Mouse (Mus musculus): ENCODE results near the gene Samd10. TPM values are rescaled to one million over a fixed set of nuclear protein-coding genes. Genes with fewer than 3 reads are reported as not detected.

Samd10 gene
- total RNA-seq (2021) = 1 to 10 TPM in 1 of 2 experiments, under 1 TPM in 1; 0.97 to 1.1 TPM
- long read RNA-seq, experiment 1 = 0 reads
- long read RNA-seq, experiment 2 = 0 reads

DNA sequence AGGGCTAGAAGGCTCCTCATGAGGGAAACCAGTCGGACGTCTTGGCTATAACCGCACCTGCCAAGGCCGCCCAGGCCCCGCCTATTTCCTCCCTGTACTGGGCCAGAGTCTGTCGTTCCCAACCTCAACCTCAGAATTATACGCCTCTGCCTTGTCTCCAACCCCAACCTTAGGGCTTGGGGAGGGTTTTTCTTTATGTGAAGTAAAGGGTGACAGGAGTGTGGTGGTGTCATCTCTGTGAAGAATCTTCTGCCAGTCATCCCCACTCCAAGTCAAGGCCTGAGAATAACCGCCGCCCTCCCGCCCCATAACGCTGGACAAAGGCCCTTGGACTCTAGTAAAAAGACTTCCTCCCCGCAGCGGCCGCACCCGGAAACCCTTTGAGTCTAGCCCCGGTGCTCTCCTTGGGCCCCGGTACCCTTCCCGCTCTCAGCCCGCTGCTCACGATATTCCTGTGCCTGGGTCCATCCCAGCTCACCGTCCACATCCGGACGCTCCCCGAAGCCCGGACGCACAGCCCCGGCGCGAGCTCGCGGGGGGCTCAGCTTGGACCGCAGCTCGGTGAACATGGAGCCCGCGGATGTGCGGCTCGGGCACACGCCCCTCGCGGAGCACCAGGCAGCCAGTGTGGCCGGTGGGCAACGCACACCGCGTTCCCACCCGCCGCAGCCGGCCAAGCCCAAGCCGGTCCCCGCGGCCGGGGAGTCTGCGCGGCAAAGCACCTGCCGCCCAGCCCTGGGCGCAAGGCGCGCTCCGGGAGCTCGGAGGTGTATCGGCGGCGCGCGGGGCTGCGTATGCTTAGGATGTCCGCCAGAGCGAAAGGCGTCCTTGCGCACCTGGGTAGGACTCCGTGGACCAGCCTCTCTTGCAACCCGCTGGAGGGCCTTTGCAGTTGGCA, at the start of gene Samd10:
Gene Samd10, minus strand, starts transcription at position 759 of the 898 bp plus-strand sequence.
- peak; percentile 23 for DNase-seq

DNA sequence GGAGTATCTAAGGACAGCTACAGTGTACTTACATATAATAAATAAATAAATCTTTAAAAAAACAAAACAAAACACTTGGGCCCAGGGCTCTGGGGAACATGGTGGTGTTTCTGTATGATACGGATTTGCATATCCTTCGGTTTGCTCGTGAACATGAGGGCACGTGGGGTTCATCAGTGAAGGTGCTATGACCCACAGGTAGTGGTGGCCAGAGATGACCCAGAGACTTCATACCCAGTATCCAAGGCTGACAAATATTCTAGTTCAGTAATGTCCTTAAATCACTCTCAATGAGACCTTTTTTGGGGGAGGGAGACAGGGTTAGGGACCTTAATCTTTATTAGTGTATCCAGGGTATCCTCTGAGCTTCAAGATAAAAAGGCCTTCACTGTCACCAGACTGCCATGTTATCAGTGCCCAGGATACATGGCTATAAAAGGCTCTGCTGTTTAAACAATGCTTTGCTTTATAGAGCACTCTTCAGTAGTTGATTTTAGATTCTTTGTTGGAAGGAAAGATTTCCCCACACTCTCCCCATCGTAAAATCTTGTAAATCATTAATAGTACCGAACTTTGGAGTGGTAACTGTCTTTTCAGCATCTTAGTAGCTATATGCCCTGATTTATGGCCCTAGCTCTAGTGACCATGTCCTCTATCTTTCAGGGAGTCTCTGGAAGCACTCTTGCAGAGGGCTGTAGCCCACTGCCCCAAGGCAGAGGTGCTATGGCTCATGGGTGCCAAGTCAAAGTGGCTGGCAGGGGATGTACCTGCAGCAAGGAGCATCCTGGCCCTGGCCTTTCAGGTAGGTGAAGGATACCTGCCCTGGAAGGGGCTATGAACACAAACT, 47.8 kb upstream of the Samd10 start:
- no peak for DNase-seq

DNA sequence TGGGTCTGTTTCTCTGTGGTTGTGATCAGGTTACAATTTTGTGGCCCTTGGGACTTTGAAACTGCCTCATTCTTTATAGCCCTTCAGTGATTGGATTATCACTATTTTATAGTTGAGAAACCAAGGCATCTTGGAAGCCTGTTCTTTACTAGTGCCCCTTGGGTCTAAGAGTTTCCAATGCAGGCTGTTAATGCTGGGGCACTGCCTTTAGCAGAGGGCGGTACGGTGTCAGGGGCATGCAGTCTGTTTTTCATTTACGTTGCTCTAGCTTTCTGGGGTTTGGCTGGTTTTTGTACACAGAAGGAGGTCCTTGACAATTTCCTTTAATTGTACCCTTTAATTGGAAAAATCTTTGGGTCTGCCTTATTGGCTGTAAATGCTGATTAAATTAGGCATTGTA, 46.7 kb upstream of the Samd10 start:
- DNase-seq = no peak

DNA sequence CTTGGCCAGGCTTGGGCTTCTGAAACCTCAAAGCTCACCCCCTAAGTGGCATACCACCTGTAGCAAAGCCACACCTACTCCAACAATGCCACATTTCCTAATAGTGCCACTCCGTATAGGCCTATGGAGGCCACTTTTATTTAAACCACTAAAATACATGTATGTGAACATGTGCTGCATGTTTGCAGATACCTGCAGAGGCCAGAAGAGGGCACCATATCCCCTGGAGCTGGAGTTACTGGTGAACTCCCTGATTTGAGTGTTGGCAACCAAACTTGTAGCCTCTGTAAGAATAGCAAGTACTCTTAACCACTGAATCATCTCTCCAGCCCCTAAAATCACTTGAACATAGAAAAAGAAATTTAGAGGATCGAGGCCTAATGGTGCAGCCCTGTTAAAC, 45.3 kb upstream of the Samd10 start:
- no peak for DNase-seq

DNA sequence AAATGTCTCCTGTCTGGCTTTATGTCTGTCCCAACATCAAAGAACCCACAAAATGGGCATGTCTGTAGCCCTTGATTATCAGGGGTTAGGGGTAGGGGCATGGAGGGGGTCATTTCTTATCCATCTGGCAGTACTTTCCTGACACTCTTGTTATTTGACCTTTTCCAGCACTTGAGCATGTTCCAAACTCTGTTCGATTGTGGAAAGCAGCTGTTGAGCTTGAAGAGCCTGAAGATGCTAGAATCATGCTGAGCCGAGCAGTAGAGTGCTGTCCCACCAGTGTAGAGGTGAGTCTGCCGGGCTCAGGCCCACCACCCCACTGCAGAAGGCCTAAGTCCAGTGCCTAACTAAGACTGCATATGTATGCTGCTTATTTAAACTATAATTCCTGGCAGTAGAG, 36.9 kb upstream of the Samd10 start:
- DNase-seq = no peak

DNA sequence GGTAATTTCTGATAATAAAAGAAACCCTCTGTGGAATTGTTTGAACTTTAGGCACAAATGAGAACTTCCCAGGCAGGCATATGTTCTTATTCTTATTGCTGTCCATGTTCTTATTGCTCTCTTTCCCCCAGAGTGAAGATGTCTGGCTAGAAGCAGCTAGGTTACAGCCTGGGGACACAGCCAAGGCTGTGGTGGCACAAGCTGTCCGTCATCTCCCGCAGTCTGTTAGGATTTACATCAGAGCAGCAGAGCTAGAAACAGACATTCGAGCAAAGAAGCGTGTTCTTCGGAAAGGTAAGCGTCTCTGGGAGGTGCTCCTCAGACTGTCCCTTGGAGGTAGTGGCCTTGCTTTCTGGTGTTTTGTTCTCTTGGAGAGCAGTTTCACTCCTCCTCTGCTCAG, 33.6 kb upstream of the Samd10 start:
- DNase-seq = no peak

DNA sequence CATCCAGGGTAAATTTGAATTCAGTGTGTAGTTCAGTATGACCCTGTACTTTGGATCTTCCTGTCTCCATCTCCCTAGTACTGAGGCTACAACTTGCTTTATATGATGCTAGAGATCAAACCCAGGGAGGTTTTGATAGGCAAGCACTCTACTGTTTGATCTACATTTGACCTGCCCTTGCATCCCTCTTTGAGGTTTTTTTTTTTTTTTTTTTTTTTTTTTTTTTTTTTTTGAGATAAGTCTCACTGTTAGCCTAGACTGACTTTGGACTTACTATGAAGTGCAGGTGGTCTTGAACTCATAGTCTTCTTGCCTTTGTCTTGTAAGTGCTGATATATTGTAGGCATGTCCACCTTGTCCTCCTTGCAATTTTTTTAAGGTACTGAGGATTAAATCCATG, 29.5 kb upstream of the Samd10 start:
- no peak for DNase-seq

DNA sequence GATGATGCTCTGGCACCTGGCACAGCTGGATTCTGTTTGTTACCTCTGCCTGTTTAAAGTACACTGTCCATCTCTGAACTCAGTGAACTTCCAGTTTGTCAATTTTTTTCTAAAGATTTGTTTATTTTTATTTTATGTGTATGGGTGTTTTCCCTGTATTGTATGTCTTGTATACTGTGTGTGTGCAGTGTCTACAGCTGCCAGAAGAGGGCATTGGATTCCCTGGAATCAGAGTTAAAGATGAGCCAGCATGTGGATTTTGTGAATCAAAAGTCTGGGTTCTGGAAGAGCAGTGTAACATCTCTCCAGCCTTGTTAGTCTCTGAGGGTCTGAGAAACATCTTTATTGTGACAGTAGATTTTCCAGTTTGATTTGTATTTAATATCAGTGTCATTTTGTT, 24.4 kb upstream of the Samd10 start:
- DNase-seq = no peak

DNA sequence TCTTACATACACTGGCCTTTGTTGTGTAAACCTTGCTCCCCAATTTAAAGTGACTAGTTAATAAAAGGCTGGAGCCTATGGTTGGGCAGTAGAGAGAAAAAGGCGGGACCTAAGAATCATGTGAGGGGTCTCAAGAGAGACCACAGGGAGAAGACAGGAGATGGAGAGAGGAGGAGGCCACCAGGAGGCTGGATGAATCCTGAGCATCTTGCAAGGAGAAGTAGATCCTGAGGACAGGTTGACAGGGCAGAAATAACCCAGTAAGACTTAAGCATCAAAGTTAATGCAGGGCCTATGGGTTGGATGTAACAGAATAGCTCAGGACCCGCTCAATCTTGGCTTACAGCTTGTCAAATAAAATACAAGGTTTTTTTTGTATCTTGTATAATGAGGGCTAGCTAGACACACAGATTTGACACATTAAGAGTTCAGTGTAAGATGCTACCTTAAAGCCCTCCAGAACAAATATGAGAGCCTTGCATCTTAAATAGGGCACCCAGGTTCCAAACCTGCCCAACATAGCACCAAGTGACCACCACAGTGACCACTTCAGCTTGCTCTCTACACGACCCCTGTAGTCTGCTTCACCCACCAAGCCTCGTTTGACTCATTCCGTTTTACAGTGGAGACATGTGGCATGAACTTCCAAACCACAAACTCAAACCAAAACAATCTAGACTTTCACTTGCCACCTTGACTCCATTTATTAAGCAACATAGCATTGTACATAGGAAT, 19.9 kb upstream of the Samd10 start:
- no peak for DNase-seq

DNA sequence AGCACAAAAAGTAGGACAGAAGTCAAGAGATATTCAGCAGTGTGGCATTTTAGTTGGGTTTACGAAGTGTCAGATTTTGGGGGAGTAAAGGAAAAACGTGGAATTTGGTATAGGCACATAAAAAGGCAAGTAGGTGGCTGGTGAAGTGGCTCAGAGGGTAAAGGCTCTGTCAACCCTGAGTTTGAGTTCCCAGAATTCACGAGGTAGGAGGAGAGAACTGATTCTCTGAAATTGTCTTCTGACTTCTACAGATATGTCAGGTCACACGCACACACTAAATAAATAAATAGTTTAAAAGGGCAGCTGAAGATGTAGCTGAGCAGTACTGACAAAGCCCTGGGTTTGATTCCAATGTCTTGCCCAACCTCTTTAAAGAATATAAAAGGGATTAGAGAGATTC, 3.4 kb upstream of the Samd10 start:
- DNase-seq = no peak

DNA sequence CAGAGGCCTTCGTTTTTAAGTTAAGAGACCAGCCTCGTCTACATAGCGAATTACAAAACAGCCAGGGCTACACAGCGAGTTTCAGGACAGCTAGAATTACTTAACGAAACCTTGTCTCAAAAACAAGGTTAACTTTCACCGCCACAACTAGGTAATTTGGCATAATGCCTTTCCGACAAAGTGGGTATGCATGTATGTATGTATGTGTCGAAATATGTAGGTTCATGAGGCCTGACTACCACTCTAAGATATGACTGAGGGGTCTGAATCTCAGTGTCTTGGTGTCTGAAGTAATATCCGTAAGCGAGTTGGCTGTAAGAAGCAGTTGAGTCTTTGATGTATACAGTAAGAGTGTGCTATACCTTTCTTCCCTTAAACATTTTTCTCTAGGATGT, 2.7 kb upstream of the Samd10 start:
- DNase-seq = no peak

DNA sequence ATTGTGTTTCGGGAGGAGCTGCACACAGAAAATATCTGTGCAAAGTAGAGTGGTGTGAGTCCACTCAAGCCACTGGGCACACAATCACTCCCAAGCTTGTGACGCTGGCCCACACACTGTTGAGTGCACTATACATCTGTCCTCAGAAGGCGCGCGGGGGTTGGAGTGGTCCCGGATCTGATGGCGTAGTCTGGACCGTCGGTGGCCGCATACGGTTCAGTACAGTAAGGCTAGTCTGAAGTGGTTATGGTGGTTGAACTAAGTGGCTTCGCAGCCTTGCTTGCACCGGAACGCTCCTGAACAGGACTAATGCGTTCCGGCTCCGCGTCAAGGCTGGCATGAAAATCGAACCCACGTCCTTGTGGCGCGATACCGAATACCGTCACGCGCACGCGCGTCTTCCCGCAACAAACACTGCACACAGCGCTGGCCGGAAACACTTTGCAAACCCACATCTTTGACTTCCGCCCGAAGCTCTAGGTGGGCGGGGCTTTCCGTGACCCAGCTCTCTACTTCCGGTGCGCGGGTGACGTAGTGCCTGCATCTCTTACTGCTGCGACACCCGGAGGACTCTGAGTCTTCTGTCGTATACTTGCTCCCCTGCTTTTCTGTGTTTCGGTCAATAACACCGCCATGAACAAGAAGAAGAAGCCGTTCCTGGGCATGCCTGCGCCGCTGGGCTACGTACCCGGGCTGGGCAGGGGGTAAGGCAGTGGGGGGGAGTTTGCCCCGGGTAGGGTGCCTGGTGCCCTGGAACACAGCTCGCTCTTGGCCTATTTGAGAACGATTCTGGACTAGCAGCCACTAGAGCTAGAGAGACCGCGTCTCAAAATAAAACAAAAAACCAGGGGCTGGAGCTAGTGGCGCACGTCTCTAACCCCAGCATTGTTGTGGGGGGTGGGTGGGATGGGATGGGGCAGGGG, 2.1 kb upstream of the Samd10 start:
- DNase-seq = peak; percentile 93

DNA sequence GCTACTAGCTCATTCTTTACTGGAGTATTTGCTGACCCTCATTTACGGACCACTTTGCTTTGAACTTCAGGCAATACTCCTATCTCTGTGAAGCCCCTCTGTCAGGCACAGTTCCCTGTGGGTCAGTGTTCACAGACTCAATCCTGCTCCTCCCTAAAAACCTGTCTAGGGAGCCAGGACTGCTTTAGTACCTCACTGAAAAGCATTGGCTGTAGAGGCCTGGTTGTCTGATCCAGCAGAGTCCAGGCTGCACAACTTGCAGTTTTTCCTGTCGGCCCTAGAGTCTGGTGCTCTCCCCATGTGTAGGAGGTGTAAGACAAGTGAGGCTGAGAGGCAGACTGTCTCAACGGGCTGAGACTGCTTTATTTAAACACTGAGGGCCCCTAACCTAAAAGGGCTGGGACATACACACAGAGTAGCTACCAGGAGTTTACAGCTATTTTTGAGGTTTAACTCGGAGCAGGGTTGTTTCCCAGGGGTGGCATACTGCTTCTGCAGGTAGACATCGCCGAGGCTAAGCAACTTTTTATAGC, 1.3 kb upstream of the Samd10 start:
- no peak for DNase-seq

DNA sequence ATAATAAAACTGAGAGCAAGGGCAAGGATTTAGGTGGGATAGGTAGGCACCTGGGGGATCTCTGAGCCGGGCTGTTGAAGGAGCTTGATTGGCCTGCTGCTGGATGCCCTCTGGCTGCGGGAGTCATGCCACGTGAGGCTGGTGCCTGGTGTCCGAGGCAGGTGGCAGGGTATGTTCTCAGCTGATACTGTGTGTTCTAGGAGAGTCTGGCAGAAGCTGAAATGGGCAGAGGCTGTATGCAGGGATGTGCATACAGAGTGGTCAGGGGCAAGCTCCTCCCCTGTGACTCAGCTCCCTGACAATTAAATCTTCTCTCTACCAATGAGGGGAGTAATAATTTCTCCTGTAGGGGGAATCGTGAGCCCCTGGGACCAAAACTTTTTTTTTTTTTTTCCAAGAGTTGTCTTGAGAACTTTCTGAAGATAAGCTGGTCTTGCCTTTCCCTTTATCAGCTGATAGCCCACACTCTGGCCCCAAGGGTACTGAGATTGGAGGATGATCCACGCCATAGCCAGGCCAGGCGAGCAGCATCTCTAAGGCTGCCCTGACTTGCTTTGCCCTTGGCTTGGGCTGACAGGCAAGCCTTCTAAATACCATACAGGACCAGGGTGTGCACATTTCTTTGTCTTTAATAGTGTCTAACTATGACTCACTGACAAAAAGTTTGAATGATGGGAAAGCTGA, 1.5 kb downstream of the Samd10 start:
- DNase-seq = no peak

DNA sequence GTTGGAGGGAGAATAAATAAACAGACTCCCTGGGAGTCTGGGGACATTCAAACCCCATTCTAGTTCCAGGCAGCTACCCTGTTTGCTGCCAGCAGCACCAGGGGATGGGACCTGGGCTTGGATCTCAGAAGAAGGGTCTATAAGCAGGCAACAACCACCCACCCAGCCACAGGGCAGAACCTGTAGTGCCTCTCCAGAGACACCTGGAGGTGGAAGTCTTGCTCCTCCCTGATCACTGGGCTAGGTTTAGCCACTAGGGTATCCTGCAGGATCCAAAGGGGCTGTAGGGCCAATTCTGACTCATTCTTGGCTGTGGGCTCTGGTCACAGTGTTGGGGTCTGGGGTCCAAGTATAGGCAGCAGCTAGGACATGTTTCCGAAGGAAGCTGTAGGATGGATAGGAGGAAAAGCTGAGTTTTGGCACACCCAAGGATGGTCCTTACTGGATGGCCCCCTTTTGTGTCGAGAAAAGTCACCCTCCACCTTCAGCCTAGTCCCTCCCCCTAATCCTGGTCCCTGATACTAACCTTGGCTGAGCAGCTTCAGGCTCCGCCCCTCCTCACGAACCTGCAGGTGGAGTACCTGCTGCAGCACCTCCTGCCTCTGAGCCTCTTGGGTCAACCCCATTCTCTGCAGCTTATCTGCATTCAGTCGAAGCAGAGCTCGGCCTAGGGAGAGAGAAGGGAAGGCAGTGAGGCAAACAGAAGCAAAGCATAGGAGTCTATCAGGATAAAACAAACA, 2.6 kb downstream of the Samd10 start:
- DNase-seq = no peak

DNA sequence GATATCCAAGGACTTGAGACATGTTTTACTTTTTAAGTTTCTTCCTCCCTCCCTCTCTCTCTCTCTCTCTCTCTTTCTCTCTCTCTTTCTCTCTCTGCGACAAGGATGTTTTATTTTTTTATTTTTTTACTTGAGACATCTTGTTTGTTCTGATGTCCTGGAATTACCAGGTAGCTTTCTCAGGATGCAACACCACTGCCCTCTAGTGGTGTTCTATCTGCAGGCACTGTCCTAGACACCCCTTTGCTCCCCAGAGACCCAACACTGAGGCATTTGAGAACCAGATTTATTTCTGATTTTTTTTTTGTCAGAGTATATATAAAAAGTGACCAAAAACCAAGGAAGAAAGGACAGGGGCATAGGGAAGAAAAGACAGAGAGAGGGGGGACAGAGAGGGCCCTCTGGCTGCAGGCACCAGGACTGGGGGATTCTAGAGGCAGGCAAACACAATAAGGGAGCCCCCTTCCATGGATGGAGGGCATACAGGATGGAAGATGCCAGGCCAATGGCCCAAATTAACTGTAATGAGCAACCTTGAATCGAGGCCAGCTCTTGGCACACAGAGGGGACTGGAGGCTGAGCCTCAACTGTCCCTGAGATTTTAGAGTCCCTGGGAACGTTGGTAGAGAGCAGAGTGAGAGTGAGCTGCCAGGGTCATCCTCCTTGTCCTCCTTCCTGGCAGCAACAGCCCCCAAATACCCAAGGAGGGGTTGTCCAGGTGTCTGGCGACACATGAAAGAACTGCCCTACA, 3.9 kb downstream of the Samd10 start:
- DNase-seq = no peak

DNA sequence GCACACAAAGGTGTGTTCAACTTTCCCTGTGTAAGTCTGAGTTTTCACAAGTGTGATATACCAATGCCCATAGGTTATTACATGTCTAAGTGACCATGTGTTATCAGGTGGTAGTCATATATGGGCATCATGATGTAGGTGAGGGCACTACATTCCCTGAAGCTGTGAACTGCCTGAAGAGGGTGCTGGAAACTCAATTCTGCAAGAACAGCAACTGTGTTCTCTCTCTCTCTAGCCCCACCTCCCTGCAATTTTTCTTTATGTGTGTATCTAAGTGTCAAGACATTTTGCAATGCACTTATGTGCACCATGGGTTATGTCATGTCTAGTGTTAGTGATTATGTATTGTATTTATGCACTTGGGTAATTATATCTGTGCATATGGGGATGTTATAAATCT, 5.1 kb downstream of the Samd10 start:
- DNase-seq = no peak

DNA sequence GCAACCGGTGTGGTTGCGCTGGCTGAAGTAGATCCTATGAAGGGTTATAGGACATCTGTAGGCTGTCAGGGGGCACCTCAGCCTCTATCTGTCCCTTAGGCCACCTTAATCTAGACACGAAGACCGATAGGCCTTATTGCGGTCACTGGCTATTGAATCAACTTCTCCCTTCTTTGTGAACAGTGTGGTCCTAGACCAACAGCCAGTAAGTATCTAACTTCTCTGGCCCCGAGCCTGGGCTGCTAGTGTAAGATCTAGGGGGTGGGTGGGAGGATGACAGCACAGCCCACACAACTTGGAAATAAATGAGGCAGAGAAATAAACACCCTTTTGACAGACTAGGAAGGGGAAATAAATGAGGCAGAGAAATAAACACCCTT, 6.0 kb downstream of the Samd10 start:
- DNase-seq = no peak

Measured in gastrocnemius, postnatal 25 days (tissue).